Mouse (Mus musculus): ENCODE results near the gene Gm3404. TPM values are rescaled to one million over a fixed set of nuclear protein-coding genes. Genes with fewer than 3 reads are reported as not detected.
"Not testable (repeated sequence)": the region's sequence is repeated elsewhere in the genome, so short reads cannot be mapped to it uniquely, and the experiment has no call there.

Gm3404 gene
- not detected in 2 replicates for polyA plus RNA-seq (2015; fragmentation: Nextera tagmentation; extraction: Ambion mirVana)

DNA sequence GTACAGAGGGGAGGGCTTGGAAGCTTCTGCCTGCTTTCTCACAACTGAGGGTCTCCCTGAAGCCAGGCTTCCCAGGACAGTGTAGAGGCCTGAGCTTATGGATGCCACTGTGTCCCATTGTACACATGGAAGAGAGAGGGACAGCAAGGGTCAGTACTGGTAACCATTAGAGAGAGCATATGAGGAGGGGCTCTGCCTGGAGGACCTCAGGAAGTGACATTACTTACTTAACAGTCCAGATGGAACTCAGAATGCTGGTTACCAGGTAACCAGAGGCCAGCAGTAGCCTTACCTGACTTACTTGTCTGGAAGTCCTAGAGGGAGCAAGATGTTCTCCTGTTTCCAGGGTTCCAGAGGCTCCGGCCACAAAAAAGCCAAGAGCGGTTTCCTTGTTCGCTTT is at the start of gene Gm3404:
Gene Gm3404 (plus strand): TSS at position 301 of the 400 bp plus-strand sequence.
- H3K27ac ChIP-seq: not testable (repeated sequence)

GRCm38 (mm10) chr5:146479564-146479963 is 46.0 kb upstream of the Gm3404 start:
- H3K9ac ChIP-seq; H3K27me3 ChIP-seq (replicated peaks); H3K27ac ChIP-seq; H3K36me3 ChIP-seq (replicated peaks); H3K4me1 ChIP-seq; H3K4me3 ChIP-seq; ATAC-seq (replicated peaks); H3K9me3 ChIP-seq; H3K4me2 ChIP-seq: not testable (repeated sequence)
- WGBS: 10% methylated on average over 4 of the region's 4 CpGs

More for the DNA sequence above, at the start of gene Gm3404:
- H3K4me2 ChIP-seq; H3K36me3 ChIP-seq (replicated peaks); ATAC-seq (replicated peaks); H3K9ac ChIP-seq; H3K9me3 ChIP-seq; H3K4me3 ChIP-seq; H3K4me1 ChIP-seq; H3K27me3 ChIP-seq (replicated peaks): not testable (repeated sequence)
- 97% methylated on average over 3 of the region's 3 CpGs for WGBS

- H3K4me3 ChIP-seq; H3K9ac ChIP-seq; H3K9me3 ChIP-seq; H3K27ac ChIP-seq; H3K4me1 ChIP-seq; H3K27me3 ChIP-seq (replicated peaks); H3K4me2 ChIP-seq; H3K36me3 ChIP-seq (replicated peaks); ATAC-seq (replicated peaks): not testable (repeated sequence)
- whole genome bisulfite sequencing: 100% methylated on average over 3 of the region's 3 CpGs
Measured at GRCm38 (mm10) chr5:146481665-146482064, 43.9 kb upstream of the Gm3404 start, which contains the start of gene Gm6408. Gene Gm6408 (plus strand): TSS chr5:146481965.

DNA sequence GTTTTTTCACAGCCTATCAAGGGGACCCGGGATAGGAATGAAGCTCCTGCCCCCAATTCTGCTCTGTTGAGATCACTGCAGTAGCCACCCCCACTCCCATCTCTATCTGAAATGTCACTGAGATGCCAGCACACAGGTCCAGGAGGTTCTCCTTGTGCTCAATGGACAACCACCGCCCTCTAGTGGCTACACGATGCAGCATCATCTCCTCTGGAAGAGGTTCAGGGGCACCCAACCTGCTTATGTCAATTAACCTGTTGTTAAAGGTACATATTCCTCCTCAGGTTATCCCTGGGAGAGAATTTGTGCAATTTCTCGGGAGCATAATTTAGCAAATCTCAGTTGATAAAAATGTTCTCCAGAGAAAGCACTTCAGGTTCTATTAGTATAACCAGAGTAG is 36.6 kb upstream of the Gm3404 start:
- H3K9ac ChIP-seq; H3K36me3 ChIP-seq (replicated peaks); H3K4me2 ChIP-seq; H3K4me3 ChIP-seq; H3K9me3 ChIP-seq; H3K27me3 ChIP-seq (replicated peaks); H3K27ac ChIP-seq; ATAC-seq (replicated peaks); H3K4me1 ChIP-seq: not testable (repeated sequence)
- WGBS: 15% methylated on average over 3 of the region's 4 CpGs

DNA sequence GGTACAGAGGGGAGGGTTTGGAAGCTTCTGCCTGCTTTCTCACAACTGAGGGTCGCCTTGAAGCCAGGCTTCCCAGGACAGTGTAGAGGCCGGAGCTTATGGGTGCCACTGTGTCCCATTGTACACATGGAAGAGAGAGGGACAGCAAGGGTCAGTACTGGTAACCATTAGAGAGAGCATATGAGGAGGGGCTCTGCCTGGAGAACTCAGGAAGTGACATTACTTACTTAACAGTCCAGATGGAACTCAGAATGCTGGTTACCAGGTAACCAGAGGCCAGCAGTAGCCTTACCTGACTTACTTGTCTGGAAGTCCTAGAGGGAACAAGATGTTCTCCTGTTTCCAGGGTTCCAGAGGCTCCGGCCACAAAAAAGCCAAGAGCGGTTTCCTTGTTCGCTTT is 34.5 kb upstream of the Gm3404 start, which contains the start of gene Gm6370:
Gene Gm6370 (plus strand): TSS at position 301 of the 400 bp plus-strand sequence.
- H3K36me3 ChIP-seq (replicated peaks); H3K4me2 ChIP-seq; H3K9me3 ChIP-seq; ATAC-seq (replicated peaks); H3K4me3 ChIP-seq; H3K27ac ChIP-seq; H3K4me1 ChIP-seq; H3K9ac ChIP-seq; H3K27me3 ChIP-seq (replicated peaks): not testable (repeated sequence)
- WGBS: no CpG with 5 or more reads among the region's 5 CpGs

DNA sequence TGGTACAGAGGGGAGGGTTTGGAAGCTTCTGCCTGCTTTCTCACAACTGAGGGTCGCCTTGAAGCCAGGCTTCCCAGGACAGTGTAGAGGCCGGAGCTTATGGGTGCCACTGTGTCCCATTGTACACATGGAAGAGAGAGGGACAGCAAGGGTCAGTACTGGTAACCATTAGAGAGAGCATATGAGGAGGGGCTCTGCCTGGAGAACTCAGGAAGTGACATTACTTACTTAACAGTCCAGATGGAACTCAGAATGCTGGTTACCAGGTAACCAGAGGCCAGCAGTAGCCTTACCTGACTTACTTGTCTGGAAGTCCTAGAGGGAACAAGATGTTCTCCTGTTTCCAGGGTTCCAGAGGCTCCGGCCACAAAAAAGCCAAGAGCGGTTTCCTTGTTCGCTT is 23.5 kb upstream of the Gm3404 start, which contains the start of gene 4930449I24Rik:
Gene 4930449I24Rik (plus strand): TSS at position 301 of the 400 bp plus-strand sequence.
- not testable (repeated sequence) for H3K4me1 ChIP-seq; ATAC-seq (replicated peaks); H3K27ac ChIP-seq; H3K4me2 ChIP-seq; H3K4me3 ChIP-seq; H3K9me3 ChIP-seq; H3K27me3 ChIP-seq (replicated peaks); H3K9ac ChIP-seq; H3K36me3 ChIP-seq (replicated peaks)
- WGBS: no CpG with 5 or more reads among the region's 5 CpGs

GRCm38 (mm10) chr5:146513823-146514222 is 11.8 kb upstream of the Gm3404 start, which contains the start of gene Gm3402:
Gene Gm3402 (plus strand): TSS chr5:146514123.
- not testable (repeated sequence) for ATAC-seq (replicated peaks); H3K4me2 ChIP-seq; H3K9ac ChIP-seq; H3K9me3 ChIP-seq; H3K4me1 ChIP-seq; H3K4me3 ChIP-seq; H3K36me3 ChIP-seq (replicated peaks); H3K27ac ChIP-seq; H3K27me3 ChIP-seq (replicated peaks)
- 80% methylated on average over 1 of the region's 5 CpGs for WGBS

DNA sequence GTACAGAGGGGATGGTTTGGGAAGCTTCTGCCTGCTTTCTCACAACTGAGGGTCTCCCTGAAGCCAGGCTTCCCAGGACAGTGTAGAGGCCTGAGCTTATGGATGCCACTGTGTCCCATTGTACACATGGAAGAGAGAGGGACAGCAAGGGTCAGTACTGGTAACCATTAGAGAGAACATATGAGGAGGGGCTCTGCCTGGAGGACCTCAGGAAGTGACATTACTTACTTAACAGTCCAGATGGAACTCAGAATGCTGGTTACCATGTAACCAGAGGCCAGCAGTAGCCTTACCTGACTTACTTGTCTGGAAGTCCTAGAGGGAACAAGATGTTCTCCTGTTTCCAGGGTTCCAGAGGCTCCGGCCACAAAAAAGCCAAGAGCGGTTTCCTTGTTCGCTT is 11.7 kb downstream of the Gm3404 start, which contains the start of gene Gm3409:
Gene Gm3409 (plus strand): TSS at position 301 of the 400 bp plus-strand sequence.
- ATAC-seq (replicated peaks); H3K9me3 ChIP-seq; H3K4me3 ChIP-seq; H3K27ac ChIP-seq; H3K9ac ChIP-seq; H3K4me2 ChIP-seq; H3K27me3 ChIP-seq (replicated peaks); H3K4me1 ChIP-seq; H3K36me3 ChIP-seq (replicated peaks): not testable (repeated sequence)
- WGBS: 100% methylated on average over 1 of the region's 3 CpGs

- not testable (repeated sequence) for H3K9me3 ChIP-seq; ATAC-seq (replicated peaks); H3K4me2 ChIP-seq; H3K36me3 ChIP-seq (replicated peaks); H3K27me3 ChIP-seq (replicated peaks); H3K4me1 ChIP-seq; H3K27ac ChIP-seq; H3K9ac ChIP-seq; H3K4me3 ChIP-seq
- no CpG with 5 or more reads among the region's 3 CpGs for WGBS
Measured at GRCm38 (mm10) chr5:146555836-146556235, 30.2 kb downstream of the Gm3404 start, which contains the start of gene Gm3415. Gene Gm3415 (plus strand): TSS chr5:146556136.

DNA sequence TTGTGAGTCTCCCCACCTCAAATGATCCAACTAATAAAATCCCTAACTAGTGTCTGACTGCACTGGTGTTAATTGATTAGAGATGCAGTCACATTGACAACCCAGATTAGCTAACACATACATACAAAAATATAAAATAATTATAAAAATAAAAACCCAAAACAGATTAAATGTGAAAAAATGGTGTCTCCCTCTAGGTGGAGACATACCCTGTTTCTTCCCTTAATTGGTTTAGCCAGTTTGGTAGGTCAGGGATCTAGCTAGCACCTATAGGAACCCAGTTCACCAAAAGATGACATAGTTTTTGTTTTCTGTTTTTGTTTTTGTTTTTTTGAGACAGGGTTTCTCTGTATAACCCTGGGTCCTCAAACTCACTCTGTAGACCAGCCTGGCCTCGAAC is 38.7 kb downstream of the Gm3404 start:
- ATAC-seq (replicated peaks): no peak
- no peak overlapping the region for H3K4me3 ChIP-seq

DNA sequence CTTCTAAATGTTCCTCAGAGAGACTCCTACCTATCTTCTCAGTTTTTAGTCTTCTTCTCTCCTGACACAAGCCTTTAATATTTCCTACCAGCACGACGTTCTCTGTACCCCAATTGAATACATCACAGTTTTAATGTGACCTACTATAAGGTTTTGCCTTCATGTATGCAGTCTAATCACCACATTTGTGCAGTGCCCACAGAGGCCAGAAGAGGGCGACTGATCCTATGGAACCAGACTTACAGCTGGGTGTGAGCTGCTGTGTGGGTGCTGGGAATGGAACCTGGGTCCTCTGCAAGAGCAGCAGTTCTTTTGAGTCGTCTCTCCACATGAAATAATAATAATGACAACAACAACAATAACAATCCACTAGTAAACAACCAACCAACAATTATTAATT is 41.5 kb downstream of the Gm3404 start:
- no peaks in the 10 kb centered on the region for H3K9me3 ChIP-seq
- H3K27ac ChIP-seq: no peak overlapping the region
- no peaks in the 10 kb centered on the region for H3K27me3 ChIP-seq (replicated peaks)
- H3K4me2 ChIP-seq: no peak overlapping the region
- peak; percentile 65; the same call in 1 of the 2 replicates for ATAC-seq (replicated peaks)
- H3K36me3 ChIP-seq (replicated peaks): no peaks in the 10 kb centered on the region
- no peak overlapping the region for H3K4me3 ChIP-seq
- WGBS: 66% methylated on average over 4 of the region's 4 CpGs
- H3K9ac ChIP-seq: no peak overlapping the region
- no peaks in the 10 kb centered on the region for H3K4me1 ChIP-seq

More for the DNA sequence above, 38.7 kb downstream of the Gm3404 start:
- H3K27me3 ChIP-seq (replicated peaks): no peaks in the 10 kb centered on the region
- no peak overlapping the region for H3K27ac ChIP-seq
- WGBS: 76% methylated on average over 1 of the region's 1 CpGs
- no peaks in the 10 kb centered on the region for H3K4me1 ChIP-seq
- no peaks in the 10 kb centered on the region for H3K36me3 ChIP-seq (replicated peaks)
- no peak overlapping the region for H3K4me2 ChIP-seq
- H3K9me3 ChIP-seq: no peaks in the 10 kb centered on the region
- no peak overlapping the region for H3K9ac ChIP-seq

DNA sequence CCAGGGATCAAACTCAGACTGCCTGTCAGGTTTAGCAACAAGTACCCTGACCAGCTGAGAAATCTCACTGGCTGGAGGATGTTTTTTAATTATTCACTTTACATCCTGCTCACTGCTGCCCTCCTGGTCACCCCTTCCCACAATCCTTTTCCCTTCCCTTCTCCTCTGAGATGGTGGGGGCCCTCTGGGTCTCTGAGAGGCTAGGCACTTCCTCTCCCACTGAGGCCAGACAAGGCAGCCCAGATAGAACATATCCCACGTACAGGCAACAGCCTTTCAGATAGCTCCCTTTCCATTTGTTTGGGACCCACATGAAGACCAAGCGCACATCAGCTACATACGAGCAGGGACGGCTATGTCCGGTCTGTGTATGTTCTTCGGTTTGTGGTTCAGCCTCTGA is 44.6 kb downstream of the Gm3404 start:
- not testable (repeated sequence) for H3K27ac ChIP-seq; H3K4me1 ChIP-seq; H3K27me3 ChIP-seq (replicated peaks); H3K36me3 ChIP-seq (replicated peaks); ATAC-seq (replicated peaks); H3K4me3 ChIP-seq; H3K9me3 ChIP-seq; H3K4me2 ChIP-seq; H3K9ac ChIP-seq
- WGBS: 87% methylated on average over 6 of the region's 6 CpGs

Measured in midbrain, embryonic 15.5 days (tissue).